Mouse (Mus musculus): ENCODE results near the gene Faf2.

Faf2 gene

DNA sequence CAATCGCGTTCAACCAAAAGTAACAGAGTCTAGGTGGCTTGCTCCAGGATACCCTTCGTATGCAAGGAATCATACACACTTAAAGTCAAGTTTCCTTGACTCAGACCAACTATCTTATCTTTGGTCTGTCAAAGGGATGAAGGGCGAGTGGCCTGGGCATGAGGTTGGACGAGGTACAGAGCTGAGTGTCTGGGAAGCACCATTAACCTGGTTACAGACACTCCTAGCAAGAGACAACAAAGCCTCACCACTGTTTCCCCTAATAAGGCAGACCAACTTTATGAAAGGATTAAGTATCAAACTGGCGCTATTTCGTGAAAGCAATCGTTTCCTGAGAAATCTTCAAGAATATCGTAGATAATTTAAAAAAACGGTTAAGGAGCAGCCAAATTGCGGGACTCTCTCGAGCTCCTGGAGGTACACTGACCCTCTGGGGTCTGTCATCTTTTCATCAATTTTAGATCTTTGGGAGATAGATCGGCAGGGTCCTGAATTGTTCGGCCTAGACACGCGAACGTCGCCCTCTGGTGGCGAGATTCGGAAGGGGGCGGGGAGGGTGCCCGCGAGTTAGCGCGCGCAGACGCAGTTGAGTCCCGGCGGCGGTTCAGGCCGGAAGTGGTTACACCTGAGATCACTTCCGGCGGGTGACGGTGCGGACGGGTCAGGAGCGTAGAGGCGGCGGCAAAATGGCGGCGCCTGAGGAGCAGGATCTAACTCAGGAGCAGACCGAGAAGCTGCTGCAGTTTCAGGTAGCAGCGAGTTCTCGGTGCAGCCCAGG lies at the start of gene Faf2:
Faf2 (plus strand) TSS at position 630 of the 778 bp plus-strand sequence.
- DNase-seq = peak; percentile 99

DNA sequence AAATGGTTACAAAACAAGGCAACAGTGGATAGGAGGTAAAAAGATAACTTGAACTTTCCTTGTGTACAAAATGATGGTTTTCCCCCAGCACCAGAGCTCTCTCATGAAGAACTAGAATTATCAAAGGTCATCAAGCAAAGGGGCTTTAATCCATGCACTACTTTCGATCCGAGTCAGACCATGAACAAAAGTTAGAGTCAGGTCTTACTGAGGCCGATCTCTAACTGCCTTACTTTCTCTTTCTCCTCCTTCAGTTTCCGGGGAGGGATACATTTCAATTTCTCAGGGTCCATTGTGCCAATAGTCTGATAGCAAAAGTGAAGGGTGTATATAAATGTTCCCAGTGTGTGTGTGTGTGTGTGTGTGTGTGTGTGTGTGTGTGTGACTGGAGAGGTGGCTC lies 49.0 kb upstream of the Faf2 start:
- DNase-seq = no peak

DNA sequence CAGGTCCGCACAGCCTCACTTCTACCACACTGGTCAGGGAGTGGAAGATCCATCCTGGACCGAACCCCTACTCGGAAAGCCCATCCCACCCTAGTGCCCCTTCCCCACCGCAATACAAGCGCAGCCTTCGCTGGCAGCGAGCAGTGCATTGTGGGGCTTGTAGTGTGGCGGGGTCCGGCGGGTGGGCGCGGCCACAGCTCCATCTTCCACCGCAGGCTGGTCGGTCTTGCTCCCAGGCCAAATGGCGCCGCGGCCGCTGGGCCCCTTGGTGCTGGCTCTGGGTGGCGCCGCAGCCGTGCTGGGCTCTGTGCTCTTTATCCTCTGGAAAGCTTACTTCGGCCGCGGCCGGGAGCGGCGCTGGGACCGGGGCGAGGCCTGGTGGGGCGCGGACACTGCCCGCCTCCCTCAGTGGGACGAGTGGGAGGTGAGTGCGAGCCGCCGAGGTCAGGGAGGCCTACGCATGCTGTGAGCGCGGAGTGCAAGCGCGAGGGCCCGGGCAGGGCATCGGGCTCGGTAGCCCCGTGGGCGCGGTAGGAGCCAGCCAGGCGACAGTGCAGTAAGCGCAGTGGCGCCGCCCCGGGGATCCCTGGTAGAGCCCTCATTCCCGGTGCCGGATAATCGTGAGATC lies 46.6 kb upstream of the Faf2 start, which contains the start of gene Arl10:
Arl10 (plus strand) TSS at position 162 of the 628 bp plus-strand sequence.
- peak; percentile 81 for DNase-seq

DNA sequence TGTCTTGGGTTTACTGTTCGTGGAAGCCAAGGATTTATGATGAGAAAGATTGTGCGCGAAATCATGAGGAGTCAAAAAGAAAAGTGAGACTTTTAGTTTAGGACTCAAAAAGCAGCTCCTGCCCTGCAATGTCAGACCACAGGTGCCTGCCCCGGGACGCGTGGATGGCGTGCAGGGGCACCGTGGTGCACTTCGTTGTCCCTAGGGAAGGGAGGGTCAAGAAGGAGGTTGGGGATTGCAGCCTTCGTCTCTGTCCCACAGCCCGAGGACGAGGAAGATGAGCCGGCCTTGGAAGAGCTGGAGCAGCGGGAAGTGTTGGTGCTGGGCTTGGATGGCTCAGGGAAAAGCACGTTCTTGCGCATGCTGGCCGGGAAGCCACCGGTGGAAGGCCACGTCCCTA lies 46.1 kb upstream of the Faf2 start:
- no peak for DNase-seq

DNA sequence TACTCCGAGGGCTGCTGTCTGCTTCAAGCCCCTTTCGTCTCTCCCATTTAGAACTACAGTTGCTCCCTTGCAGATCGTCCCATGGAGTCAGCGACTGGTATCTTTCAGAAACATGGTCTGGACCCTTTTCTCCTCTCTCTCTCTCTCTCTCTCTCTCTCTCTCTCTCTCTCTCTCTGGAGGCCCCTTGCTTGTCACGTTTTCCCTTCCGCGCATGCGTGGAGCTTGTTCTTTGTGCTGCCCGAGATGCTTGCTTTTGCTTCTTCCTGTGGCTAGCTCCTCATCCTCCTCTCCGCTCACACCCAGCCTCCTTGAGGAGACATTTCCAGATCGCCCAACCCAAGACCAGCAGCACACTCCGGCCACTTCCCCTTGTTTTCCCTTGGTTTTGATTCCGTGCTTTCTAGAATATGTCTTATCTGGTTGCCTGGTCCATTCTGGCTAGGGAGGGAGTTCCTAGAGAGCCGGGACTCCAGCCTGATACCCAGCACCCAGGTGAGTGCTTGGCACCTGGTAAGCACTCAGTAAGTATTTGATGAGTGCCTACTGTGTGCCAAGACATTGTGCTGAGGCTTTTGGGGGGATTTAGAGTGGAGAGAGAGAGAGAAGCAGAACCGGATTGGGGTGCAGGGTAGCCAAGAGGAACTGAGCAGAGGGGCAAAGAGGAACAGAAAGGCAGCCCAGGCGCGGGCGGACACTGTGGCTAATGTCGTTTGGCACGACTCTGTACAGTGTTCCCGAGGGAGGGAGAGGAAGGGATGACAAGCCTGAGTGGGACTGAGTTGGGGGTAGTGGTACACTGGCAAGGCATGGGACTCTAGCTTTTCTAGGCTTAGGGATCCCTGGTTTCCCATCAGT lies 43.7 kb upstream of the Faf2 start:
- no peak for DNase-seq

DNA sequence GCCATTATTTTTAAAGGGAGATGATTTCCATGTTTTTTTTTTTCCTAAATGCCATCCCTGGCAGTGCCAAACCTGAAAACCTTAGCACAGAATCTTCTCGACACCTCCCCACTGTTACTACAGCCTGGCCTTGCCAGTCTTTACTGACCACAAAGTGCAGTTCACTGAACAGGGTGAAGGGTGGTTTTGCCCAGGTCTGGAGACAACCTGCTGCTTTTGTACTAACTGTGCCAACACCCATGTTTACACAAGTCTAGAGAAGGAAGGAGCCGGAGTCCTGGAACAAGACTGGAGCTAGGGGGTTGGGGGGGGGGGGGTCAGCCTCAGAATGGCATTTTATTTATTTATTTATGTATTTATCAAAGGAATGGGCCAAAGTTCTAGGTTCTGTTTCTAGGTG lies 40.2 kb upstream of the Faf2 start:
- peak; percentile 50 for DNase-seq

DNA sequence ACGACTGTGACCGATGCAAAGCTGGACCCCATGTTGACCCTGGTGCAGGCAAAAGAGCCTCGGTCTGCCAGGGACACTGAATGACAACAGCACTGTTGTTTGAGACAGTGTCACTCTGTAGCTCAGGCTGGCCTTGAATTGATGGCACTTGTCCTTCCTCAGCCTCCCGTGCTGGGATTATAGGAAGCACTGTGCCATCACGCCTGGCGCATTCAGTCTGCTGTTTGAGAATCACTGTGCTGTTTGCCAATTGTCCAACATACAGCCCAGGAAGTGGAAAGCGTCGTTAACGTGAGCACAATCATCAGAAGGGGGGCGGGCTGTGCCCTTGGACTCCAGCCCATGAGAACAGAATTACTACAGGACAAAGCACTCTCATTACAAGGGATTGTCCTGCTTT lies 39.5 kb upstream of the Faf2 start:
- DNase-seq = no peak

DNA sequence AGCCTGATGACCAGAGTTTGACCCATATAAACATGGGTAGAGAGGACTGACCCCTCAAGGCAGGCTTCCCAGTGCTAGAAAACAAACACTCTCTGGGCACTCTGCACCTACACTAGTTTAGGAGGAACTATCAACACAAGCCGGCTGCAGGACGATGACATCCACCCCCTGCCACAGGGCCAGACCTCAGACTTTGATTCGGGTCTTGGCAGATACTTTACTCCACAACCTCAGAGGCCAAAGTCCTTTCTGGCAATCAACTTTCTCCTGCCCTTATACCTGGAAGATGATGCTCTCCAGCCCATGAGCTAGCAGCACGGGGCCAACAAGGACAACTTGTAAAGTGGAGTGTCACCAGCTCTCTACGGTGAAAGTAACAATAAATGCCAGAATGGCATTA lies 38.7 kb upstream of the Faf2 start:
- peak; percentile 85 for DNase-seq

DNA sequence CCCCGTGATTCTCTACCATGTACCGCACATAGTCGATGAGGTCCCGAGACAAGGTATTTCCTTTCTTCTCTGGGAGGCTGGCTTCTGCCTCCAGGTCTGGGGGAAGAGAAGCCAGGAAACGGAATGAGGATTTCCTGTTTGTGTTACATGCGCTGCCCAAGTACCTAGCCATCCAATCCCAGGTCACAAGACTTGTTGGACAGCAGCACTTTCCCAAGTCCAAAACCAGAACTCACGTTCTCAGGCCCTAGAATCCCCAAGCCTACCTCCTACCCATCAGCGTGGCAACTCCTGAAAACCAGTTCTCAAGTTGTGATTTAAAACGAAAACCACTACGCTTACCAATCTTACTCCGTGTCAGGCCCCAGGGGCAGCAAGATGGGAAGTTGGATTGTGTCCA lies 35.8 kb upstream of the Faf2 start:
- DNase-seq = no peak

DNA sequence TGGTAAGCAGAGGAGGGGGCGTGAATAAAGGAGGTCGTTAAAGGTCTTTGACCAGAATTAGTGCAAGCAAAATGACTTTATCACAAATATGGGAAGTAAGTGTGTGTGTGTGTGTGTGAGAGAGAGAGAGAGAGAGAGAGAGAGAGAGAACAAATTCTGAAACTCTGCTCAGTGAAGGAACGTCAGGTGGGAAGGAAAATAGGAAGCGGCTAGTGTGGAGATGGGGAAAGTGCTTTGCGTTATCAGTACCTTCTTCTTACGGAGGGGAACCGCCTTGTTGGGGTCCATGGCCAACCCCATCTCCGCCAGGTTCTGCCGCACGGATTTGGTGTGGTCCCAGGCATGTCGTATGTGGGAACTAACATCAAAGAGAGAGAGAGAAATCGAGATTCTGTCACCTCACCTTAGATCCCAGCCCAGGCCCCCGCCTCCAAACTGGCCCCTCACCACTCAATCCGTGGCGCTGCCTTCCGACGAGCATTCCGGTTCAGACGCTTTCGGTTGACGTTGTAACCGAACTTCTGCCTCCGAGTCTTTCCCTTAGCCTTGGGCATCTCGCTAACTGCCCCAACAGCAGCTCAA lies 32.1 kb upstream of the Faf2 start:
- DNase-seq = no peak

DNA sequence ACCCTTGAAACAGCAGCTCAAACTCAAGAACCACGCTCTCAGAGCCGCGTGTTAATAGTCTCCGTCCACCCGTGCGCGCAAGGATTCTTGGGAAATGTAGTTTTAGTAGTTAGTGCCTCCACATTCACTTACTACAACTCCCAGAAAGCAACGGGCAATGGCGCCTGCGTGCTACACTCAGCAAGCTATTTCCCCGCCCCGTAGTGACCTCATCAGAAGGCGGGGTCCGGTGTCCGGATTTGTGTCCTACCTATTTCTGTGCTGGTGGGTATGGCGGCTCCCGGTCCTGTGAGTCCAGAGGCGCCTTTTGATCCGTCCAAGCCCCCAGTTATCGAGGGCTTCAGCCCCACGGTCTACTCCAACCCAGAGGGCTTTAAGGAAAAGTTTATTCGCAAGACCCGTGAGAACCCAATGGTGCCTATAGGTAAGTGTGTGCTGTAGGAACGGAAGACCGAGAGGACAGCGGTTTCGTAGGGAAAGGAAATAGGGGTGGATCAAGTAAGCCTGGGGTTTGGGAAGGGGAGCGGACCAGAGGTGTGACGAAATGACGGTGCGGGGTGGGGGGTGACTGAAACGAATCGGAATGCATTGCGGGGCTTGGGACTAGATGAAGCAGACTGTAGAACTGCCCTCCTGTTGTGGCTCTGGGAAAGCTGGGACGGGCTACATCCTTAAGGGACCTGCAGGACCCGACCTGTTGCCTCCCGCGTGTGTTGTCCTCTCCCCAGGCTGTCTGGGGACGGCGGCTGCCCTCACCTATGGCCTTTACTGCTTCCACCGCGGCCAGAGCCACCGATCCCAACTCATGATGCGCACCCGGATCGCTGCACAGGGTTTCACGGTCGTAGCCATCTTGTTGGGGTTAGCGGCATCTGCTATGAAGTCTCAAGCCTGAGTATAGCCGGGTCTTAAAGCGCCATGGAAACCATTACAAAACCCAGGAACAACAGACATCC lies 31.3 kb upstream of the Faf2 start, which contains the start of the genes Nop16 and Higd2a:
Nop16 (minus strand) TSS at position 95 of the 956 bp plus-strand sequence.
Higd2a (plus strand) TSS at position 212 of the 956 bp plus-strand sequence.
- peak; percentile 99 for DNase-seq

DNA sequence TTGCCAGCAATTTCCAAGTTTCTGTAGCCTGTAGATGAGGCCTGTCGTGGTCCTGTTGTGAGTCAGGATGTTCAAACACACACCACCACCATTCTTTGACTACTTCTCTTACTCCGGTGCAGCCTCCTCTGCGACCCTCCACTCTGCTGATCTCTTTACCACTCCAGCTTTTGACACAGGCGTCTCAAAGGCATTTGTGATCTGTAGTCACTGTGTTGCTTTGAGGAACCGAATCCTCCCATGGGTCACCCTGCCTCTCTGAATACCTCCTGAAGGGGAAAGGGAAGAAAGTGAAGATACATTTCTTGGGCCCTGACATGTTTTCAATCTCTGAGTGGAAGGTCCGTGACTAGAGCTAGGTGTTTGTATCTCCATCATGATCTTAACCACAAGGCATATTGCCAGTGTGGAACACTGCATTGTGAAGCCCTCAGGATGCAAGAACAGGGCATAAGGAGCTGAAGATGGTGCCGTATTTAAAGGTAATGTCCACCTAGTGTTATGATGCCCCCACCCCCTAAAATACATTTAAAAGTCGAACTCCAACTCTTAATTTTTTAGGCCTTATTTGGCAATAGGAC lies 29.7 kb upstream of the Faf2 start:
- DNase-seq = no peak

DNA sequence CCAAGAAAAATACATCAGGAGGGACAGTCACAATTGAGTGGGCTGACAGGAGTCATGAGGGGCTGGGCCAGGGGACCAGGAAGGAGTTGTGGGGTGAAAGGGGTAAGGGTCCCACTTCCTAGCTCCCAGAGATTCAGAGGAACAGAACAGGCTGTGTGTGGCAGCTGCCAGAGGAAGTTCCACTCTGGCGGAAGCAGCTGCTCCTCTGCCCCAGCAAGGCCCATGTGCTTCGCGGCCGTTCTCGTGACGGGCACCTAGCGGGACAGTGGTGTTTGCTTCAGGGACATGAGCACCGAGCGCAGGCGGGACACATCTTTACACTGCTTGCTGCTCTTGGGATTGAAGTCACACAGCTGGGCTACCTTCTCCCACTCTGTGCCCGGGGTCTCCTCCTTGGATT lies 28.0 kb upstream of the Faf2 start:
- no peak for DNase-seq

DNA sequence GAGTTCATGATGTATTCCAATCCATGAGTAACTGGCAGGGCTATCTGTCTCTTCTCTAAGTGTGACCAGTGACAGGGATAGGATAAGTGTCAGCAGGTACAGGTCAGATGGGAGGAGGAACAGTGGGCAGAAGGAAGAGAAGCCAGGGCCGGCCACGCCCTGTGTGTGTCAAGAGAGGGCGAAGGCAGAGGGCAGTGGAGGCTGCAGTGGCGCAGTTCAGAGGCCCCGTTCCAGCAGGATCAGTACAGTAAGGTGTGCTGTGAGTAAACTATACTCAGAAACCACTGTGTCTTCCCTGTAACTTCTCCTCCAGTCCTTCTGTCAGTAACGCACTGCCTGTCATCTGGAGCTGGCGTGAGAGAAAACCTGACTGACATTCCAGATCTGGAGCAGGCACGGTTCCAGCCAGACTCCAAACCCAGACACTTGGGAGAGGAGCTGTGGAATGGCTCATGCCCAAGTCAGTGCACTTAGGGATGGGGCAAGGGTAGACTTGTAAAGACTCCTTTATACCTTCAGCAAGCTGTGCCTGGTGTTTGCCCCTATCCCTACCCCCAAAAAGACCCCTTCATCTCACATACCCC lies 25.4 kb upstream of the Faf2 start:
- no peak for DNase-seq

DNA sequence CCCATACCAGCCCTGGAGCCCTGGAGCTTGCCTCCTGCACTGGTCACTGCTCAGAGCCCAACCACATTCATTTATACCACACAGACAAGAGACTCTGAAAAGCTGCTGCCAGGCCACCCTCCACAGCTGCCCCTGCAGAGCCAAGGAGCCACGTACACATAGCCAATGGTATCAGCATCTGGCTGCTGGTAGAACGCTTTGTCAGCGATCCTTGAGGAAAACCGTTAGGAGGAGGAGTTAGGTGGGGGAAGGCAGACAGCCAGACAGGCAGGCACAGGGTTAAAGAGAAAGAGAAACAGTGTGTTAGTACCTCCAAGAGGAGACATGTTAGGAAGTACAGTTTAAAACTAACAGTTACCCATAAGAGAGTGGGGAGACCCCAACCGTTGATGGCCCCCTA lies 24.7 kb upstream of the Faf2 start:
- peak; percentile 52 for DNase-seq

DNA sequence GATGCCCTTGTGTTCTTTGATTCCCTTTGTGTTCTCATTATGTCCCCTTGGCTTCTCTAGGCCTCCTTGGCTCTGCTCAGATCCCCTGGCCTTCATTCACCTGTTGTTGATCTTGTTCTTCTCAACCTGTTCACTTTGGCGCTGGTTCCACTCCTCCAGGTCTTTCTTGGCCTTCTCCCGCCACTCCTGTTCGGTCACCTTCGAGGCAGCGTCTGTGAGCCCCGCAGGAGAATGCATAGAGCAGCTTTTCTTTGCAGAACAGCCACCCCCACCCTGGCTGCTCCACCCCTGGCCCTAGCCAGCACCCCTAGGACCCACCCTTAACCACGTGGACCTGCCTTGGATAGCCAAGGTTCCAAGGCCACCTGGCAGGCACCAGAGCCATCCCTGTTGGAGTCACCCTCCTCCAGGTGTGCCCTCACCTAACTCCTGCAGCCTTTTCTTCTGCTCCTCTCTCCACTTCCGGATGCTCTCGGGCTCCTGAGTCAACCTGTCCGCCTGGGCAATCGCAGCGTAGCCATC lies 22.9 kb upstream of the Faf2 start:
- DNase-seq = no peak

DNA sequence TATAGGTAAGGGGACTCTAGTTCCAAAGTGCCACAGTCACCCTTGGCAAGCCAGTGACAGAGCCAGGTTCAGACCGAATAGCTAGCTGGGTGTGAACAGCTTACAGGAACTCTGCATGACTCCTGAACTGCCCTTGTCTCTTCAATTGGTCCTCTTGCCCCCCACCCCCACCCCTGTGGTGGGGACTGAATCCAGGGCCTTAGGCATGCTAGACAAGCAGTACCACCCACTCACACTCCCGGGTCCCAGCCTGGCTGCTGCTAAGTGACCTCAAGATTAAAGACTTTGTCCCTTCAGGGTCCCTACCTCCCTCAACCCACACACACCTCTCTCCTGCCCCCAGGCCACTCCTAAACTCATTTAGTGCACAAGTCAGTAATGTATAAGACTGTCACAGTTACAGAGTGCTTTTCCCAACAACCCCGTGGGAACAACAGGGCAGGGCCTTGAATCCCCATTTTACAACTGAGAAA lies 18.9 kb upstream of the Faf2 start:
- DNase-seq = no peak

DNA sequence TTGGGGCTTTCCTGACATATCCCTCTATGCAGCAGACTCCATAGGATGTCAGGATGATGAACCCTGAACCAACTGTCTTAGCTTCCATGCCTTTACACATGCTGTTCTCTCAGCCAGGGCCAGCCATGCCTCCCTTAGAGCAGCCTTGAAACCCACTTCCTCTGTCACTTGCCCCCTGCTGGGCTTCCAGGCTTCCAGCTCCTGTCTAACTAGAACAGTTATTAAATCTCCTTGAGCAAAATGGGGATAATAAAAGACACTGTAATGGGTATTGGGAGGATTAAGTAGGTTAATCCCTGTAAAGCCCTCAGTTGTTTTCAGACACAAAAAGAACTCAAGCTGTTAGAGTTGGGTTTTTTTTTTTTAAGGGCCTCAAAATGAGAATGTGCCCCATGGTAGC lies 18.1 kb upstream of the Faf2 start:
- DNase-seq = no peak

DNA sequence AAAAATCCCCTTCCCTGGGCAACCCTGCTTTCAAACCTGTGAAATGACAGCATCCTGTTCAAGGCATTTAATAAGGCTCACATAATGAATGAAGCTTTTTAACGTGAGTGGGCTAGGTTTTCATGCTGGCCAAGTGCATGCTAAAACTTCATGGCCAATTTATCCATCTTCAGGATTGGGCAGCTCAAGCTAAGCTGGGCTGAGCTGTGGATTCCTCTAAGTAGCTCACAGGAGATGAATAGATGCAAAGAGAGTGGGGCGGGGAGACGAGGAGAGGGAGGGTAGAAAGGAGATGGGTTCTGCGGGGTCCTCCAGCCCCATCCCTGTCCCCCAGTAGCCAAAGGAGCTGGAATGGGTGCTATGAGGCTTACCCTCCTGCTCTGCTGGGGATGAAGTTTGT lies 17.4 kb upstream of the Faf2 start:
- no peak for DNase-seq

DNA sequence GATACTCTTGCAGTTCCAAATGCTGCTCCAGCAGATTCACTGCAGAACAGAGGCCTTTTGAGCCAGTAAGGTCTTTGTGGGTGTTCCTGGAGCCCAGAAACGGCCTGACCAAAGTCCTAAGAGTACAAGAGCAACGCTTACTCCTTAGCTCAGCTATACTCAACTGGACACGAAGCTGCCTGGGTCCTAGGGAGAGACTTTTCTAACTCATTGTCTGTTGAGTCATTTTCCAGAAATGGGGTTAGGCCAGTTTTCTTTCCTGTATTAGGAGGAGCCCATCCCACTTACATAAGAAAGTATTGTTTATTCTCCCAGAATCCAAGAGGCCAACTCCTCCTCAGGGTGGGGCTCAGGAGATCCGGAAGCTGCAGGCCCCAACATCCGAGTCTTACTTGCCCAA lies 16.2 kb upstream of the Faf2 start:
- DNase-seq = peak; percentile 78

DNA sequence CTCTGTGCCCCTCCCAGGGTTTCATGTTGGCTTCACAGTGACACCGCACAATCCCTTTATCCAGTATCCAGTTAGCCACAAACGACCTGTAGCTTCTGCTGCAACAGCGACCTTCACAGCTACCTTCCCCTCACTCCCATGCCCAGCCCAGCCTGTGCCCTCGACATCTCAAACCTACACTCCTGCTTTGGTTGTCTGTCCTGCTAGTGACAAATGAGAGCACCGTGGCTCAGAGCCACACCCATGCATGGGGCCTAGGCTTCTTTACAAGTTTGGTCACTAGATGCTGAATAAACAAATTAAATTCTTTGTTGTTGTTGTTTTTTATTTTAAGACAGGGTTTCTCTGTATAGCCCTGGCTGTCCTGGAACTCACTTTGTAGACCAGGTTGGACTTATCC lies 14.4 kb upstream of the Faf2 start:
- DNase-seq = no peak
